Mouse (Mus musculus): ENCODE measurements around the gene Abcb10.

DNA sequence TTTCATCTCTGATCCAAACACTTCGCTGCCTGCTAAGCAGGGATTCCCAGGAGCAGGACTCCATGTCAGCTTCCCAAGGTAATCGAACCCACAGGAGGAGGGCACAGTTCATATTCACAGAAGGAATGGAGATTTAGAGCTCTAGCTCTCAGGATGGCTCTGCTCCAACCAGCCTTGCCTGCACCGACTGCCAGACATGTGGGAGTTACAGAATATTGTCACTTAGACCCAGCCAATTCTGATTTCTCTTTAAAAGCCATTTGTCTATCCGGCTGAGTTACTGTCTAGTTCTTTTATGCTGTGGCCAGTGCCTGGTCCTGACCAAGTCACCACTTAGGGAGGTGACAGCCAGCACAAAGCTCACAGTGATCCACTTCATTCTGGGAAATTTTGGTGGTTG, 1.2 kb downstream of the Abcb10 start:
- TF ChIP-seq CTCF (IDR thresholded peaks at IDR 0.05; ENCODE audit: low read depth) (no peak), EP300 (IDR thresholded peaks at IDR 0.05; ENCODE audit: low read depth) (no peak)
